Mouse (Mus musculus) adrenal gland, postnatal 0 days (tissue): ENCODE results near the gene Sacm1l. TPM values are rescaled to one million over a fixed set of nuclear protein-coding genes. Genes with fewer than 3 reads are reported as not detected.

Experiments used
- polyA plus RNA-seq: library from polyadenylated mRNA; unstranded; fragments of >200 nt; fragmentation: Nextera tagmentation; extraction: Ambion mirVana; gene quantifications from 2 replicates; pipeline ENCODE4 v1.2.1, GENCODE M21; 2015

Sacm1l gene
- 30.3 and 46.4 TPM in 2 replicates for polyA plus RNA-seq

GRCm38 (mm10) chr9:123529392-123530157 lies at the start of gene Sacm1l:
TSS of gene Sacm1l (plus strand) at chr9:123529759.

GRCm38 (mm10) chr9:123632281-123632680 lies 102.7 kb downstream of the Sacm1l start, which contains the start of gene Slc6a20b:
TSS of gene Slc6a20b (minus strand) at chr9:123632565.

Other genes with a start within 250 kb of the Sacm1l start
- gene Lars2, start 162.8 kb upstream of the Sacm1l start, polyA plus RNA-seq = 1,035 and 1,053 TPM in 2 replicates
- gene Limd1, start 51.1 kb upstream of the Sacm1l start, polyA plus RNA-seq = 25.7 and 26.8 TPM in 2 replicates
- 0.06 and 0.28 TPM in 2 replicates for gene Slc6a20b, start 102.8 kb downstream of the Sacm1l start, polyA plus RNA-seq
- 0.08 and 0.27 TPM in 2 replicates for gene Ccr9, start 148.7 kb downstream of the Sacm1l start, polyA plus RNA-seq
- gene Slc6a20a, start 149.1 kb downstream of the Sacm1l start, polyA plus RNA-seq = 0.28 TPM in 1 of 2 replicates, not detected in the other
- gene Lztfl1, start 187.9 kb downstream of the Sacm1l start, polyA plus RNA-seq = 62.4 and 67.7 TPM in 2 replicates